Mouse (Mus musculus) layer of hippocampus, adult 9-10 months (tissue): ENCODE measurements around the gene Cngb1.

ENCODE experiments used
- DNase-seq: peaks from one replicate; pipeline ENCODE4 v3.0.0; 2022; ENCODE audit warnings: low spot score

The Cngb1 gene

GRCm38 (mm10) chr8:95195728-95196127 is 110.7 kb downstream of the Cngb1 start:
- DNase-seq = no peak

- no peak for DNase-seq
Measured at GRCm38 (mm10) chr8:95191497-95192175, 114.7 kb downstream of the Cngb1 start.
